Mouse (Mus musculus): ENCODE results near the gene Gm3248. TPM values are rescaled to one million over a fixed set of nuclear protein-coding genes. Genes with fewer than 3 reads are reported as not detected.
A peak's percentile ranks its signal among the peaks of the same experiment; 100 is the strongest.
"Not testable (repeated sequence)": the region's sequence is repeated elsewhere in the genome, so short reads cannot be mapped to it uniquely, and the experiment has no call there.

Gm3248 gene
- 3.6 and 5.1 TPM in 2 replicates for polyA plus RNA-seq (2014; fragmentation: Nextera tagmentation; extraction: Ambion mirVana)

- H3K4me1 ChIP-seq (ENCODE audit: control insufficient read depth, insufficient read depth, low read length); H3K27me3 ChIP-seq (ENCODE audit: control insufficient read depth, insufficient read depth, low read length); H3K36me3 ChIP-seq (ENCODE audit: control insufficient read depth, insufficient read depth, low read length); H3K9me3 ChIP-seq (ENCODE audit: control insufficient read depth, low read length); ATAC-seq (ENCODE audit: low FRiP score, low TSS enrichment); H3K27ac ChIP-seq (replicated peaks; ENCODE audit: low read depth, low read length): not testable (repeated sequence)
- WGBS, result 2% methylated on average over 10 of the region's 23 CpGs
- H3K4me2 ChIP-seq (ENCODE audit: low read length), result peak within 1 kb of the TSS; percentile 63
- peak within 1 kb of the TSS; percentile 56 for H3K9ac ChIP-seq (replicated peaks; ENCODE audit: low read length)
- DNase-seq, result peak; percentile 71
- peak within 1 kb of the TSS; percentile 46 for H3K4me3 ChIP-seq (replicated peaks; ENCODE audit: low read depth, low read length)
Measured at GRCm38 (mm10) chr14:5961635-5962034, at the start of gene Gm3248. TSS of gene Gm3248 (minus strand) at chr14:5961745.

- not testable (repeated sequence) for H3K4me3 ChIP-seq (replicated peaks; ENCODE audit: low read depth, low read length); H3K9ac ChIP-seq (replicated peaks; ENCODE audit: low read length); H3K27ac ChIP-seq (replicated peaks; ENCODE audit: low read depth, low read length); H3K9me3 ChIP-seq (ENCODE audit: control insufficient read depth, low read length); ATAC-seq (ENCODE audit: low FRiP score, low TSS enrichment); H3K27me3 ChIP-seq (ENCODE audit: control insufficient read depth, insufficient read depth, low read length); H3K4me2 ChIP-seq (ENCODE audit: low read length); H3K36me3 ChIP-seq (ENCODE audit: control insufficient read depth, insufficient read depth, low read length); DNase-seq; H3K4me1 ChIP-seq (ENCODE audit: control insufficient read depth, insufficient read depth, low read length)
- WGBS, result 82% methylated on average over 5 of the region's 7 CpGs
Measured at GRCm38 (mm10) chr14:5987136-5987535, 25.6 kb upstream of the Gm3248 start.

- ATAC-seq (ENCODE audit: low FRiP score, low TSS enrichment); H3K36me3 ChIP-seq (ENCODE audit: control insufficient read depth, insufficient read depth, low read length); H3K4me3 ChIP-seq (replicated peaks; ENCODE audit: low read depth, low read length); H3K4me2 ChIP-seq (ENCODE audit: low read length); H3K9me3 ChIP-seq (ENCODE audit: control insufficient read depth, low read length); DNase-seq; H3K27ac ChIP-seq (replicated peaks; ENCODE audit: low read depth, low read length); H3K4me1 ChIP-seq (ENCODE audit: control insufficient read depth, insufficient read depth, low read length); H3K9ac ChIP-seq (replicated peaks; ENCODE audit: low read length); H3K27me3 ChIP-seq (ENCODE audit: control insufficient read depth, insufficient read depth, low read length): not testable (repeated sequence)
- 75% methylated on average over 2 of the region's 2 CpGs for WGBS
Measured at GRCm38 (mm10) chr14:5979037-5979436, 17.5 kb upstream of the Gm3248 start, which contains the start of gene Gm3453. TSS of gene Gm3453 (minus strand) at chr14:5979137.

- not testable (repeated sequence) for ATAC-seq (ENCODE audit: low FRiP score, low TSS enrichment); H3K4me2 ChIP-seq (ENCODE audit: low read length); H3K4me1 ChIP-seq (ENCODE audit: control insufficient read depth, insufficient read depth, low read length); H3K9ac ChIP-seq (replicated peaks; ENCODE audit: low read length); DNase-seq; H3K27ac ChIP-seq (replicated peaks; ENCODE audit: low read depth, low read length); H3K36me3 ChIP-seq (ENCODE audit: control insufficient read depth, insufficient read depth, low read length); H3K27me3 ChIP-seq (ENCODE audit: control insufficient read depth, insufficient read depth, low read length); H3K4me3 ChIP-seq (replicated peaks; ENCODE audit: low read depth, low read length); H3K9me3 ChIP-seq (ENCODE audit: control insufficient read depth, low read length)
- WGBS, result 15% methylated on average over 4 of the region's 4 CpGs
Measured at GRCm38 (mm10) chr14:5962441-5962840, 896 bp upstream of the Gm3248 start.

- H3K9ac ChIP-seq (replicated peaks; ENCODE audit: low read length), result peak overlapping the region; percentile 56
- H3K36me3 ChIP-seq (ENCODE audit: control insufficient read depth, insufficient read depth, low read length); H3K27me3 ChIP-seq (ENCODE audit: control insufficient read depth, insufficient read depth, low read length); H3K9me3 ChIP-seq (ENCODE audit: control insufficient read depth, low read length); H3K27ac ChIP-seq (replicated peaks; ENCODE audit: low read depth, low read length); H3K4me1 ChIP-seq (ENCODE audit: control insufficient read depth, insufficient read depth, low read length); ATAC-seq (ENCODE audit: low FRiP score, low TSS enrichment): not testable (repeated sequence)
- DNase-seq, result peak; percentile 37
- peak overlapping the region; percentile 63 for H3K4me2 ChIP-seq (ENCODE audit: low read length)
- peak overlapping the region; percentile 46 for H3K4me3 ChIP-seq (replicated peaks; ENCODE audit: low read depth, low read length)
- under 1% methylated on average over 19 of the region's 24 CpGs for WGBS
Measured at GRCm38 (mm10) chr14:5961102-5961501, 443 bp downstream of the Gm3248 start.

GRCm38 (mm10) chr14:5960479-5960878 lies 1.1 kb downstream of the Gm3248 start:
- not testable (repeated sequence) for H3K4me3 ChIP-seq (replicated peaks; ENCODE audit: low read depth, low read length)

GRCm38 (mm10) chr14:5923276-5923675 lies 38.3 kb downstream of the Gm3248 start:
- not testable (repeated sequence) for H3K4me1 ChIP-seq (ENCODE audit: control insufficient read depth, insufficient read depth, low read length); ATAC-seq (ENCODE audit: low FRiP score, low TSS enrichment)
- WGBS, result 81% methylated on average over 7 of the region's 7 CpGs

More at GRCm38 (mm10) chr14:5960479-5960878, 1.1 kb downstream of the Gm3248 start:
- H3K4me2 ChIP-seq (ENCODE audit: low read length); H3K27ac ChIP-seq (replicated peaks; ENCODE audit: low read depth, low read length); H3K36me3 ChIP-seq (ENCODE audit: control insufficient read depth, insufficient read depth, low read length); DNase-seq; H3K4me1 ChIP-seq (ENCODE audit: control insufficient read depth, insufficient read depth, low read length); H3K27me3 ChIP-seq (ENCODE audit: control insufficient read depth, insufficient read depth, low read length); H3K9ac ChIP-seq (replicated peaks; ENCODE audit: low read length); H3K9me3 ChIP-seq (ENCODE audit: control insufficient read depth, low read length); ATAC-seq (ENCODE audit: low FRiP score, low TSS enrichment): not testable (repeated sequence)
- 0% methylated on average over 3 of the region's 10 CpGs for WGBS

GRCm38 (mm10) chr14:5918330-5918942 lies 43.1 kb downstream of the Gm3248 start:
- DNase-seq; H3K4me2 ChIP-seq (ENCODE audit: low read length); ATAC-seq (ENCODE audit: low FRiP score, low TSS enrichment); H3K27me3 ChIP-seq (ENCODE audit: control insufficient read depth, insufficient read depth, low read length); H3K4me1 ChIP-seq (ENCODE audit: control insufficient read depth, insufficient read depth, low read length); H3K36me3 ChIP-seq (ENCODE audit: control insufficient read depth, insufficient read depth, low read length); H3K9ac ChIP-seq (replicated peaks; ENCODE audit: low read length); H3K4me3 ChIP-seq (replicated peaks; ENCODE audit: low read depth, low read length); H3K9me3 ChIP-seq (ENCODE audit: control insufficient read depth, low read length); H3K27ac ChIP-seq (replicated peaks; ENCODE audit: low read depth, low read length): not testable (repeated sequence)
- 78% methylated on average over 4 of the region's 4 CpGs for WGBS

More at GRCm38 (mm10) chr14:5923276-5923675, 38.3 kb downstream of the Gm3248 start:
- not testable (repeated sequence) for H3K4me2 ChIP-seq (ENCODE audit: low read length); H3K4me3 ChIP-seq (replicated peaks; ENCODE audit: low read depth, low read length); H3K27ac ChIP-seq (replicated peaks; ENCODE audit: low read depth, low read length); H3K36me3 ChIP-seq (ENCODE audit: control insufficient read depth, insufficient read depth, low read length); H3K27me3 ChIP-seq (ENCODE audit: control insufficient read depth, insufficient read depth, low read length); DNase-seq; H3K9me3 ChIP-seq (ENCODE audit: control insufficient read depth, low read length); H3K9ac ChIP-seq (replicated peaks; ENCODE audit: low read length)

GRCm38 (mm10) chr14:5913701-5914100 lies 47.8 kb downstream of the Gm3248 start:
- not testable (repeated sequence) for DNase-seq; H3K9ac ChIP-seq (replicated peaks; ENCODE audit: low read length); H3K27ac ChIP-seq (replicated peaks; ENCODE audit: low read depth, low read length); ATAC-seq (ENCODE audit: low FRiP score, low TSS enrichment); H3K4me2 ChIP-seq (ENCODE audit: low read length); H3K4me3 ChIP-seq (replicated peaks; ENCODE audit: low read depth, low read length); H3K36me3 ChIP-seq (ENCODE audit: control insufficient read depth, insufficient read depth, low read length); H3K4me1 ChIP-seq (ENCODE audit: control insufficient read depth, insufficient read depth, low read length); H3K9me3 ChIP-seq (ENCODE audit: control insufficient read depth, low read length); H3K27me3 ChIP-seq (ENCODE audit: control insufficient read depth, insufficient read depth, low read length)
- WGBS, result 67% methylated on average over 2 of the region's 2 CpGs
